Mouse (Mus musculus): ENCODE results near the gene Pde4dip. TPM values are rescaled to one million over a fixed set of nuclear protein-coding genes. Genes with fewer than 3 reads are reported as not detected.
A peak's percentile ranks its signal among the peaks of the same experiment; 100 is the strongest.

Pde4dip gene
- polyA plus RNA-seq, 2 experiments: 4.0 to 6.7 TPM

DNA sequence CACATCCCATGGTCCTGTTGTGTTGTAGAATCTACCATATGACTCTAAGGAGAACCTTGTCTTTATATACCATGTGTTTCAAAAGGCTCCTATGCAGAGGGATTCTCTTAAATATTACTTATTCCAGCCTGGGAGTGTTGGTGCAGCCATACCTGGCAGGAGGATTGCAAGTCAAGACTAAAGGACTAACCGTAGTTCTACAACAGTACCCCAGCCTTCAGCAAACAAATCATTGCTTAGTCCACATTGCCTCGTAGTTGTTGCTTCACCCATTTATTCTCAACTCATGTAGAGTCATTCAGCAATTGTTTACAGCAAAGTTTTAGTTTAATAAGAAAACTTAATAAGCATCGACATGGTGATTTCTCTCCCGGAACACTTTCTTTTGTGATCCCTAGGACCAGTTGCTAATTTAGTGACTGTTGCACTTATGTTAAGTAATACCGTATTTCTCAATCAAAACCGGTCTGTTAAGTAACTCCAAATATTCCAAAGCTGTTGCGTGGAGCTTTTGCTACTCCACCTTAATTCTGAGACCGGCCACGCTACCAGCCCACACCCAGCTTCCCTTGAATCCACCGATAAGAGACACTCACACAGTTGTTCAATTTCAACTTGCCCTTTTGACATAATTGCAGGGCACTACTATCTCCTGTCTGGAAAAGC is 30.5 kb upstream of the Pde4dip start:
- TF ChIP-seq EP300 (IDR thresholded peaks at IDR 0.05; ENCODE audit: low read depth) (no peak), CTCF (IDR thresholded peaks at IDR 0.05; ENCODE audit: low read depth) (no peak)
- Histone ChIP-seq H3K36me3 (replicated peaks; ENCODE audit: control insufficient read depth, insufficient read depth, low read depth) (peaks cover 22% of the 10 kb centered on the region), H3K4me2 (ENCODE audit: low read depth) (no peak overlapping the region), H3K9me3 (ENCODE audit: control insufficient read depth, low read length) (no peaks in the 10 kb centered on the region), H3K27ac (no peak overlapping the region), H3K9ac (replicated peaks) (no peak overlapping the region), H3K27me3 (ENCODE audit: control insufficient read depth, insufficient read depth, low read length) (no peaks in the 10 kb centered on the region), H3K4me3 (ENCODE audit: insufficient read depth in 1 of 2, low read depth in 2 of 2, low read length in 2 of 2) (no peak overlapping the region), H3K4me1 (replicated peaks; ENCODE audit: control insufficient read depth in 2 of 2, insufficient read depth in 2 of 2, low read length in 1 of 2) (no peaks in the 10 kb centered on the region)
- 88% methylated on average over 10 of the region's 10 CpGs for WGBS (ENCODE audit: insufficient replicate concordance)
- ATAC-seq (ENCODE audit: insufficient read depth) (no peak), DNase-seq (ENCODE audit: low read depth in 3 of 3, low spot score in 3 of 3) (no peak)

GRCm38 (mm10) chr3:97915081-97915480 is 26.6 kb upstream of the Pde4dip start:
- Histone ChIP-seq H3K4me1 (replicated peaks; ENCODE audit: control insufficient read depth in 2 of 2, insufficient read depth in 2 of 2, low read length in 1 of 2) (no peaks in the 10 kb centered on the region), H3K36me3 (replicated peaks; ENCODE audit: control insufficient read depth, insufficient read depth, low read depth) (peaks cover 17% of the 10 kb centered on the region), H3K27me3 (ENCODE audit: control insufficient read depth, insufficient read depth, low read length) (no peaks in the 10 kb centered on the region), H3K9ac (replicated peaks) (no peak overlapping the region), H3K4me3 (ENCODE audit: insufficient read depth in 1 of 2, low read depth in 2 of 2, low read length in 2 of 2) (no peak overlapping the region), H3K4me2 (ENCODE audit: low read depth) (no peak overlapping the region), H3K9me3 (ENCODE audit: control insufficient read depth, low read length) (no peaks in the 10 kb centered on the region), H3K27ac (no peak overlapping the region)
- TF ChIP-seq EP300 (IDR thresholded peaks at IDR 0.05; ENCODE audit: low read depth): no peak
- peak; percentile 45 for TF ChIP-seq CTCF (IDR thresholded peaks at IDR 0.05; ENCODE audit: low read depth)
- ATAC-seq (ENCODE audit: insufficient read depth): no peak
- DNase-seq (ENCODE audit: low read depth in 3 of 3, low spot score in 3 of 3): no peak
- 66% methylated on average over 4 of the region's 4 CpGs for WGBS (ENCODE audit: insufficient replicate concordance)

GRCm38 (mm10) chr3:97911093-97911492 is 22.6 kb upstream of the Pde4dip start:
- H3K27ac ChIP-seq: no peak overlapping the region
- ATAC-seq (ENCODE audit: insufficient read depth) (no peak), DNase-seq (ENCODE audit: low read depth in 3 of 3, low spot score in 3 of 3) (no peak)
- no peak for TF ChIP-seq CTCF (IDR thresholded peaks at IDR 0.05; ENCODE audit: low read depth)
- TF ChIP-seq EP300 (IDR thresholded peaks at IDR 0.05; ENCODE audit: low read depth): no peak
- H3K4me3 ChIP-seq (ENCODE audit: insufficient read depth in 1 of 2, low read depth in 2 of 2, low read length in 2 of 2): no peak overlapping the region
- H3K9ac ChIP-seq (replicated peaks): no peak overlapping the region
- 79% methylated on average over 7 of the region's 7 CpGs for WGBS (ENCODE audit: insufficient replicate concordance)
- H3K4me1 ChIP-seq (replicated peaks; ENCODE audit: control insufficient read depth in 2 of 2, insufficient read depth in 2 of 2, low read length in 1 of 2): no peaks in the 10 kb centered on the region
- H3K27me3 ChIP-seq (ENCODE audit: control insufficient read depth, insufficient read depth, low read length): no peaks in the 10 kb centered on the region
- H3K4me2 ChIP-seq (ENCODE audit: low read depth): no peak overlapping the region
- peaks cover 25% of the 10 kb centered on the region for H3K36me3 ChIP-seq (replicated peaks; ENCODE audit: control insufficient read depth, insufficient read depth, low read depth)
- no peaks in the 10 kb centered on the region for H3K9me3 ChIP-seq (ENCODE audit: control insufficient read depth, low read length)

GRCm38 (mm10) chr3:97909737-97910136 is 21.2 kb upstream of the Pde4dip start:
- TF ChIP-seq CTCF (IDR thresholded peaks at IDR 0.05; ENCODE audit: low read depth) (no peak), EP300 (IDR thresholded peaks at IDR 0.05; ENCODE audit: low read depth) (no peak)
- no peak overlapping the region for H3K4me3 ChIP-seq (ENCODE audit: insufficient read depth in 1 of 2, low read depth in 2 of 2, low read length in 2 of 2)
- no peak overlapping the region for H3K27ac ChIP-seq
- H3K4me1 ChIP-seq (replicated peaks; ENCODE audit: control insufficient read depth in 2 of 2, insufficient read depth in 2 of 2, low read length in 1 of 2): no peaks in the 10 kb centered on the region
- H3K4me2 ChIP-seq (ENCODE audit: low read depth): no peak overlapping the region
- H3K27me3 ChIP-seq (ENCODE audit: control insufficient read depth, insufficient read depth, low read length): no peaks in the 10 kb centered on the region
- H3K36me3 ChIP-seq (replicated peaks; ENCODE audit: control insufficient read depth, insufficient read depth, low read depth): peaks cover 15% of the 10 kb centered on the region
- DNase-seq (ENCODE audit: low read depth in 3 of 3, low spot score in 3 of 3): no peak
- no peak overlapping the region for H3K9ac ChIP-seq (replicated peaks)
- ATAC-seq (ENCODE audit: insufficient read depth): no peak
- WGBS (ENCODE audit: insufficient replicate concordance): 80% methylated on average over 2 of the region's 2 CpGs
- no peaks in the 10 kb centered on the region for H3K9me3 ChIP-seq (ENCODE audit: control insufficient read depth, low read length)

DNA sequence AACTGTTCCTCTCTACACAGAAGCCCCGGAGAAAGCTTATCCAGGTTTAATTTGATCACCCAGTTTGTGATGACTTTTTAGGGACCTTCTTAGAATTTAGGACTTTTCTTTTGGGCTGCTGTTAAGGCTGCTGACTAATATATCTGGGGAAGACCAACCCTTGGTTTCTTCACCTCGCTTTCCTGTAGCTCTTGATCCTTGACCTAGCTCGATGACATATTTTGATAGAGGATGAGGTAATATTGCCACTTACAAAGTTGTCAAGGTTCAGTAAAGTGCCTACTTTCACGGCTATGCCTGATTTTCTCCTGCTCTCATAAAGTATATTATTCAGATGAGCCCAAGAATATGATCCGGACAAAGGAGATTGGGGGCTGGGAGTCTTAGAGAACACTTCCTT is 13.1 kb upstream of the Pde4dip start:
- TF ChIP-seq CTCF (IDR thresholded peaks at IDR 0.05; ENCODE audit: low read depth): no peak
- TF ChIP-seq EP300 (IDR thresholded peaks at IDR 0.05; ENCODE audit: low read depth): no peak
- no peak overlapping the region for H3K27ac ChIP-seq
- peak overlapping the region; percentile 91 for H3K9ac ChIP-seq (replicated peaks)
- peaks cover 4 to 7% of the 10 kb centered on the region in 2 experiments for H3K4me1 ChIP-seq (replicated peaks; ENCODE audit: control insufficient read depth in 2 of 2, insufficient read depth in 2 of 2, low read length in 1 of 2)
- 8% methylated on average over 5 of the region's 5 CpGs for WGBS (ENCODE audit: insufficient replicate concordance)
- H3K4me2 ChIP-seq (ENCODE audit: low read depth): peak overlapping the region; percentile 80
- no peaks in the 10 kb centered on the region for H3K27me3 ChIP-seq (ENCODE audit: control insufficient read depth, insufficient read depth, low read length)
- no peaks in the 10 kb centered on the region for H3K9me3 ChIP-seq (ENCODE audit: control insufficient read depth, low read length)
- no peak; the same call in 1 of the 2 replicates for ATAC-seq (ENCODE audit: insufficient read depth)
- peak in 1 of 3 experiments; percentile 4 for DNase-seq (ENCODE audit: low read depth in 3 of 3, low spot score in 3 of 3)
- H3K36me3 ChIP-seq (replicated peaks; ENCODE audit: control insufficient read depth, insufficient read depth, low read depth): no peaks in the 10 kb centered on the region
- H3K4me3 ChIP-seq (ENCODE audit: insufficient read depth in 1 of 2, low read depth in 2 of 2, low read length in 2 of 2): peak overlapping the region; percentile 75 to 86
